Mouse (Mus musculus) brown adipose tissue, adult 24 weeks (tissue): ENCODE measurements around the gene Kank1. TPM values are rescaled to one million over a fixed set of nuclear protein-coding genes. Genes with fewer than 3 reads are reported as not detected.

Source experiments
- H3K27ac ChIP-seq: fragments of 200-500 bp; replicated peaks from 2 replicates; pipeline ENCODE4 v1.5.1; 2012; ENCODE audit warnings: low read depth, mild to moderate bottlenecking, low read length
- H3K4me1 ChIP-seq: fragments of 200-500 bp; 2 replicates; pipeline ENCODE4 v1.6.1; 2012; ENCODE audit warnings: low read length, mixed read lengths; ENCODE audit not compliant: control insufficient read depth, insufficient read depth, insufficient read length
- H3K4me3 ChIP-seq: fragments of 200-500 bp; 2 replicates; pipeline ENCODE4 v1.5.1; 2012; ENCODE audit warnings: low read depth, mild to moderate bottlenecking, low read length, moderate library complexity; ENCODE audit not compliant: insufficient read depth
- polyA plus RNA-seq: library from polyadenylated mRNA; stranded (reverse); fragments of >200 nt; gene quantifications from 2 replicates; pipeline ENCODE4 v1.2.4, GENCODE M21; 2012; ENCODE audit not compliant: missing spikeins, insufficient read depth, insufficient read length

The Kank1 gene
- polyA plus RNA-seq, 1 experiment, result 18.0 TPM

- Histone ChIP-seq H3K27ac (0 out of 2 replicates have a peak overlapping the region, but pooled peaks have one; percentile 26), H3K4me1 (peaks cover 6% of the 10 kb centered on the region; the same call in 1 of the 2 replicates), H3K4me3 (no peak overlapping the region)
Measured at GRCm38 (mm10) chr19:25434795-25435194, 198.0 kb downstream of the Kank1 start.

DNA sequence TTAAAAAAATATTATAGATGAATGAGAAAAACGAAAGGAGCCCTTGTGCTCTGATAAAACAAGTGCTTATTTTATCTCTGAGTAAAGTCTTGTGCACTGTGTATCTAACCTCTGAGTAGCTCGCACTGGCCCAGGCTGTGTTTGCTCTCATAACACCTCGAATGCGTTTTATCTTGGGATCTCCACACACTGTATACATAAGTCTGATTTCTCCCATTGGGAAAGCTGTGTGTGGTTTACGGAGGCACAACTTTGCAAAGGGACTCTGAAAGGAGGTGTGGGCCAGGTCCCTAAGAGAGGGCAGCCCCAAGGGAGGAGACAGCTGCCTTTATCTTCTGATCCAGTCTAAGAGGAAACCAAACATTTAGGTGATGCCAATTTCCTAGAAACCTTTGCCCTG lies 198.6 kb downstream of the Kank1 start:
- Histone ChIP-seq H3K27ac (no peak overlapping the region), H3K4me3 (no peak overlapping the region), H3K4me1 (peaks cover 6% of the 10 kb centered on the region; the same call in 1 of the 2 replicates)

DNA sequence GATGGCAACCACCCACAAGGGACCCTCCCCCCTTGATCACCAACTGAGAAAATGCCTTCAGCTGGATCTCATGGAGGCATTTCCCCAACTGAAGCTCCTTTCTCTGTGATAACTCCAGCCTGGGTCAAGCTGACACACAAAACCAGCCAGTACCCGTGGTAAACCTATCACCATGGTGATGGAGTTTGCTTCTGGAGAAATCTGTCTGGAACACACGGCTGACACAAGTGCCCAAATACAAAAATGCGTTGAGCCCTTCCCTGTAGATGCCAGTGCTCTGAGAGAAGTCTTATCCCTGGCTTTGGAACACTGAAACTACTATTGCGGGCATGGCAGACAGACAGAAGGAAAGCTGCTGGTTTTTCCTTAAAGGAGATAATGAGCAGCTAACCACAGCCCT lies 199.4 kb downstream of the Kank1 start:
- peaks cover 6% of the 10 kb centered on the region; the same call in 1 of the 2 replicates for H3K4me1 ChIP-seq
- H3K27ac ChIP-seq, result no peak overlapping the region
- no peak overlapping the region for H3K4me3 ChIP-seq

- no peak overlapping the region for H3K4me3 ChIP-seq
- no peak overlapping the region; the same call in 1 of the 2 replicates for H3K27ac ChIP-seq
- H3K4me1 ChIP-seq, result peaks cover 6% of the 10 kb centered on the region; the same call in 1 of the 2 replicates
Measured at GRCm38 (mm10) chr19:25436789-25437650, 200.2 kb downstream of the Kank1 start.

DNA sequence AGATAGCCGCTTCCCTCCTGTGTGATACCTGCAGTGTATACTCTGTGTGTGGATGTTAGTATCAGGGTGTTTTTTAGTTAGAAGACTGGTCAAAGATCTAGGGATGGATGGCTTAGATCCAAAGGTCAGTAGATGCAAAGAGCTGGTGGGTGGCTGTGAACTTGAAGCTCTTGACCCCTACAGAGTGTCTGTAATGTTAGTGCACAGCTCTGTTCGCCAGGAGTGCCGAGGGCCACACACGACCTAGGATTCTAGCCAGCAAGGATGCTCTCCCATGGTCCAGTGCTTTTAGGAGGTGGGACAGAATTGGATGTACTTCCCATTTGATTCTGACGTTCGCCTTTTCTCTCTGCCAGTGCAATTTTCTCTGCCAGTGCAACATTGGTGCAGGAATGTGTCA lies 201.5 kb downstream of the Kank1 start:
- H3K4me3 ChIP-seq, result no peak overlapping the region
- H3K27ac ChIP-seq, result no peak overlapping the region
- H3K4me1 ChIP-seq, result peaks cover 3% of the 10 kb centered on the region; the same call in 1 of the 2 replicates

DNA sequence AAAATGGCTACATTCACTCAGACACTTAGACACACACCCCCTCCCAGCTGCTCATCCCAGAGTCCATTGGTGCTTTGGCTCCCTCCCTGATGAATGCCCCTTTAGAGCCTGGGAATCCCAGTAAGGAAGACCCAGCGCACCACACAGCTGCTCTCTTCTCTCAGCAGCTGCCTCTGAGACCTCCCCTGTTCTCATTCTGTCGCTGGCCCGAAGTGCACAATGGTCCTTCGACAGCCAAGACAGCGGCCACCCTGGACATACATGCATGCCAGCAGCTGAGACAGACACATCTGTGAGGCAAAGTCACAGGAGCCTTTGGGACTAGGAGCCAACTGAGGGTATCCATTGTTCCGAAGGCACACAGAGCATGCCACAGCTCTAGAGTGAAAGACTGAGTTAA lies 203.0 kb downstream of the Kank1 start:
- peaks cover 3% of the 10 kb centered on the region; the same call in 1 of the 2 replicates for H3K4me1 ChIP-seq
- no peak overlapping the region for H3K4me3 ChIP-seq
- H3K27ac ChIP-seq, result no peak overlapping the region

DNA sequence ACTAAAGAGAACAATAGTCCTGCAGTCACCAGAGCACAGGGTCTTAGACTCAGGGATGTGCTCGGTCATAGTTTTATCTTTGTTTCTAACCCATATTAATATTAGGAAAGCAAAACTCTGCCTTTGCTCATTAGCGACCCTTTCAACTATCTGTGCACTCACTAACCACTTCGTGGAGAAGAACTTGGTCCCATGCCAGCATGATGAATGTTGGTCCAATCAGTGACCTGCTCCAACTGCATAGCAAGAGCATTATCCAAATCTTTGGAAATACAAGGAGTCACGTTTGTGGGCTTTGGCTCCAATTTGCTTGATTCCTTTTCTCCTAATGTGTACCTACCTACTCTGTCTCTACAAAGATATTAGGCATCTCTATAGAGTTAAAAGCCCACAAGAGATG lies 204.0 kb downstream of the Kank1 start:
- no peak overlapping the region for H3K4me3 ChIP-seq
- no peak overlapping the region for H3K27ac ChIP-seq
- H3K4me1 ChIP-seq, result peaks cover 3% of the 10 kb centered on the region; the same call in 1 of the 2 replicates

GRCm38 (mm10) chr19:25445054-25445453 lies 208.3 kb downstream of the Kank1 start:
- no peak overlapping the region for H3K27ac ChIP-seq
- H3K4me1 ChIP-seq, result no peaks in the 10 kb centered on the region
- no peak overlapping the region for H3K4me3 ChIP-seq

DNA sequence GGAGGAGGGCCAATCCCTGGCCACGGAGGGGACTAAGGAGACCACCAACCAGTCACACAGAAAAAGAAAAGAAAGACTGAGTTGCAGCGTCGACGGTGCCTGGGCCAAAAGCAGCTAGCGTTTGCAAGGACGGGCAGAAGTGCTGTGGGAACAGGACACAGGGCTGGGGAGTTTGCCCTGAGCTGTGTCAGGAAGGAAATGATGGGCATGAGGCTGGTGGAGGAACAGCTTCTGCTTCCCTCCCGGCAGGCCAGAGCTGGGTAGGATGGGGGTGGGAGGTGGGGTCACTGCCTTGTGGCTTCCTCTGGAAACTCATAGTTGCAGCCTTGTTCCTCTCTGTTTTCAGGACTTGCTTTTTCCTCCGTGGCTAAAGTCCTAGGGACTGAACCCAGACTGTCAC lies 209.1 kb downstream of the Kank1 start:
- H3K4me1 ChIP-seq, result no peaks in the 10 kb centered on the region
- H3K27ac ChIP-seq, result no peak overlapping the region
- no peak overlapping the region for H3K4me3 ChIP-seq

DNA sequence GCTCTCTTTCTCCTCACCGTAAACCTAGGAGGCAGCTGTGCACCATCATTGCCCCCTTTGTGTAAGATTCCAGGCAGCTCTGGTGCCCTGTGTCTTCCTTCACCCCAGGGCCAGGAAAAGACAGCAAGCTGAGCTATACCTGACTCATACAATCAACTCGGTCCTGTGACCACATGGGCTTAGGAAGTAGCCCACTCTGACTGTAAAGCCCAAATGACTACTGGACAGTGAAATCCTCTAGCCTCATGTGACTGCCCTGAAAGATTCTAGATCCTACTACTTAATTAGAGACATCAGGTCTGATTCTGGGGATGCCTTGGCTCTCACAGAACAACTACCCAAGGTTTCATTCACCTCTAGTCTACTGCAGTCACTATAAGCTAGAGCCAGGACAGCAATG lies 209.9 kb downstream of the Kank1 start:
- no peaks in the 10 kb centered on the region for H3K4me1 ChIP-seq
- no peak overlapping the region for H3K27ac ChIP-seq
- H3K4me3 ChIP-seq, result no peak overlapping the region

DNA sequence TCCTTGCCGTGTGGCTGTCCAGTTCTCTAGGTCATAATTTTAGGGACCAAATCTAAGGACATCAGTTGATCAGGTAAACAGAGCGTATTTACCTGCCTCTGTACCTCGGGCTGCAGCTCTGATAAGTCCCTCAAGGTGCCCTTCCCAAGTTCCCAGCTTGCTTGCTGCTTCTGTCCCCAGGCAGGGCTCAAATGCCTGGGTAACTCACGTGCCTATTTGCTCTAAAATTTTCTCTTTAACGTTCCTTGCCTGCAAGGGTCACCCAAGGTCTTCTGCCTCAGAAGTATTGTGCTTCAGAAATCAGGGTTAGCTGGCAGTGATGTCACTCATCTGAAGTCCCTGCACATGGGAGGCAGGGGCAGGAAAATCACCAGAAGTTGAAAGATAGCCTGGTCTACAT lies 210.6 kb downstream of the Kank1 start:
- no peaks in the 10 kb centered on the region for H3K4me1 ChIP-seq
- no peak overlapping the region for H3K4me3 ChIP-seq
- H3K27ac ChIP-seq, result no peak overlapping the region

DNA sequence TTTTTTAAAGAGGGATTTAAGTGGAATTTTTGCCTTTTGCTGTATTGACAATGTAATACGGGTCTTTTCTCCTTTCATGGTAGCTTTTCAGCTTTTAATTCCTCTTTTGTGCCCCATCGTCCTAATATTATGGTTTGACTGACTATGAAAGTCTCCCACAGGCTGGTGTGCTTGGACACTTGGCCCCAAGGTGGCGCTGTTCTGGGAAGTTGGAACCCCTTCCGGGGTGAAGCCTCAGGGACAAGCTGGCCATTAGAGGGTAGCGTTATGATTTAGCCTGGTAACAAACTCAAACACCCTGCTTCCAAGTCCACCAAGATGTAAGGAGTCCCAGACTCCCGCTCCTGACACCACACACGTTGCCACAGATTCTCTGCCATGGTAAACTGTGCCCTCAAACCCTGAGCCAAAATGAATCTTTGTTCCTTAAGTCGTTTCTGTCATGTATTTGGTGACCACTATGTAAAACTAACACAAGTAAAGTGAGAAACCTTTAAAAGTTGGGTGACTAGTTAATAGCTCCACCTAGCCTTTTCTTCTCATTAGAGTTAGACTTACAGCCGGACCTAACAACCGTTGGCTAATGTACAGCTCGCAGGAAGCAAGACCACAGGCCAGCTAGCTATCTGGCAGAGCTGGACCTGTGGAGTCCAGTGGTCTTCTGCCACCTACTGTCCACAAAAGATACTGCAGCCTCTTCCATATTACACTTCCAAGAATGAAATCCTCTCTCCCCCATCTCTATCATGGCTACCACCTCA lies 214.3 kb downstream of the Kank1 start:
- Histone ChIP-seq H3K27ac (no peak overlapping the region), H3K4me1 (no peaks in the 10 kb centered on the region), H3K4me3 (no peak overlapping the region)

GRCm38 (mm10) chr19:25453146-25453545 lies 216.4 kb downstream of the Kank1 start:
- Histone ChIP-seq H3K27ac (no peak overlapping the region), H3K4me1 (no peaks in the 10 kb centered on the region), H3K4me3 (no peak overlapping the region)

- H3K4me3 ChIP-seq, result no peak overlapping the region
- no peaks in the 10 kb centered on the region for H3K4me1 ChIP-seq
- no peak overlapping the region for H3K27ac ChIP-seq
Measured at GRCm38 (mm10) chr19:25460760-25461159, 224.0 kb downstream of the Kank1 start.

DNA sequence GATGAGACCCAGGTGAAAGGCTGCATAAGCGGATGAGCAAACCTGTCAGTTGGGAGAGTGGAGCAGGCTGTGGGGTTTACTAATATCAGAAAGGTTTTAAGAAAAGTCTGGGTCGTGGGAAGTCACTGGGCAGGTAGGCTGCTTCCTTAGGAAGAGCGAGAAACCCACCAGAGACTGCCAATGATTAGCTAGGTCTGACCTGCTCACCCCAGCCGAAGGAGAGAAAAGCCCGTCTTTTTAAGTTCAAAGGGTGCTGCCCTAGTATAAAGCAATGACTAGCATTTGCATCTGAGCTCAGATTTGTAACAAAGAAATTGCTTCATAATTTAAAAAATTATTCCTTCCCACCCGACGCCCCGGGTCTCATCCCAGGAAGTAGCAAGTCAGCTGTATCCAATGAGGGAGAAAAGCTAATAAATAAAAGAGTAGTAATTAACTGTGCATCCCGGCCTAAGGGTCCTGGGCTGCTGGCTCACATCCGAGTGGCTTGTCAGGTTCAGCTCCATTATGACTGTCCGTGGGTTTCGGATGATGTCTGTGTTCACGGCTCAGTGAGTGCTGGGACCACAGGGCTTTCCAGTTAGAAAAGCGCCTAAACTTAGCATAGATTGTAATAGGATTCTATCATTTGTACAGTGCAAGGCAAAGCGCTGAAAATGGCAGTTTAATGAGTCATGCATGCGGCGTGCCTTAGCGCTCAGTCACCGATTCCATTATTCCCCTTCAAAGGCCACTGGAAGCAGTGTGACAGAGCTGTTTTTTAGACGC lies 225.0 kb downstream of the Kank1 start:
- H3K4me1 ChIP-seq, result no peaks in the 10 kb centered on the region
- no peak overlapping the region for H3K4me3 ChIP-seq
- H3K27ac ChIP-seq, result no peak overlapping the region
